Mouse (Mus musculus) urinary bladder, postnatal 10 days (tissue): ENCODE data around the gene Tmem190.
"Not testable (repeated sequence)": the region's sequence is repeated elsewhere in the genome, so short reads cannot be mapped to it uniquely, and the experiment has no call there.

ENCODE experiments used
- DNase-seq: peaks from one replicate; pipeline ENCODE4 v3.0.0; 2022; ENCODE audit warnings: low spot score

Gene Tmem190

DNA sequence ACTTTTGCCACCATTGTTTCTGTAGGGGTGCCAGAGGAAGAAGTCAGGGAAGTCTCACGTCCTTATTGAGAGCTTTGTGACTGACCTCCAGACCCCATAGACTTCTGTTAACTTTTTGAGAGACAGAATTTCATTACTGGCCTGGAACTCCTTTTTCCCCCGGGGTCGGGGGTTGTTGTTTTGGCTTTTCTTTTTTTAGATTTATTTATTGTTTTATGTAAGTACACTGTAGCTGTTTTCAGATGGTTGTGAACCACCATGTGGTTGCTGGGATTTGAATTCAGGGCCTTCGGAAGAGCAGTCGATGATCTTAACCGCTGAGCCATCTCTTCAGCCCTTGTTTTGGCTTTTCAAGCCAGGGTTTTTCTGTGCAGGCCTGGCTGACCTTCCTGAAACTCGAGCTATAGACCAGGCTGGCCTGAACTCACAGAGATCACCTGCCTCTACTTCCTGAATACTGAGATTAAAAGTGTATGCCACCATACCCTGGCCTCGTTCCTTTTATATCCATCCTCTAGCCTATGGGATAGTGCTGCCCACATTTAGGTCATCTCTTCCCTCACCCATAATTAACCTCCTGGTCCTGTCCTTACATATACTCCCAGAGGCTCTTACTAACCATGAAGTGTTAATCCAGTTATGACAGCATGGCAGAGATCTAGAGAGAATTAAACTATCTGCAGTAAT is 30.5 kb downstream of the Tmem190 start:
- no peak for DNase-seq

DNA sequence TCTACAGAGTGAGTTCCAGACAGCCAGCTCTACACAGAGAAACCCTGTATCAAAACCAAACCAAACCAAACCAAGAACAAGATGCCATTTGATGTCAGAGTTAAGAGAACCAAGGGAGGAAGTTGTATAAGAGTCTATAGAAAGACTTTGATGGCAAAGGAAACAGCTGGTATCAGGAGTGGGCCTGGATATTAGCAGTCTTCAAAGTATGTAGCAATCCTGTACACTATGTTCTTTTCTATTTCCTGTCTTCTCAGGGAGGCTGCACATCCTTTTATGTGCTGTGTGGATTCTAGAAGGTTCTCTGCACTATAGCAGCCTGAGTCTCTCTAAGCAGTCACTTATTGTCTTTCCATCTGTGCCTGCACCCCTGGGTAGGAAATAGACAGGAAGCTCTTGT is 33.8 kb downstream of the Tmem190 start:
- no peak for DNase-seq

DNA sequence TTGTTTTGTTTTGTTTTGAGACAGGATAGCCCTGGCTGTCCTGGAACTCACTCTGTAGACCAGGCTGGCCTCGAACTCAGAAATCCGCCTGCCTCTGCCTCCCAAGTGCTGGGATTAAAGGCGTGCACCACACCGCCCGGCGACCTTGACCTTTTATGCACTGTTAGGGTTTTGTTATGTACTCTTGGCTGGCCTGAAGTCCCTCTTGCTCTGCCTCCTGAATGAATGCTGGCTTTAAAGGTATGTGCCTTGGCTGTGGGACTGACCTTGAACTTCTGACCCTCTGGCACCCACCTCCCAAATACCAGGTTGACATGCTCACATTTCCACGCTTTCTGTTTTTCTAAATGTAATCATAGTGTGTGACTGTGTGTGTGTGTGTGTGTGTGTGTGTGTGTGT is 38.2 kb downstream of the Tmem190 start:
- not testable (repeated sequence) for DNase-seq

DNA sequence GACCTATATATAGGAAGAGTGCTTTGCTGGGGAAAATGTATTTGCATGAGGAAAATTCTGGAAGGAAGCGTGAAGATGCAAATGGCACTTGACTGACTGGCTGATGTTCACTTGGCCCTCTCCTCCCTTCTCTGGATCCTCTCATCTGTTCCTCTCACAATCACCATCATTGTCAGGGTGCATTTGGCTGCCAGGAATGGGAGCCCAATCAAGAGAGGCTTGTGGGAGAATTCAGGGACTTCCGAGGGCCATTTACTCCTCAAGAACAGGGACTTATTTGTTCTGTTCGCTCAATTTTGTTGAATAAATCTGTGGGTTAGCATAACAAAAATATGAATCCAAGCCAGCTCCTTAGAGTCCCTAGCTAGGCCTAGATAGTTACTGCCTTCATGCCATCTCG is 39.0 kb downstream of the Tmem190 start:
- DNase-seq, result no peak

DNA sequence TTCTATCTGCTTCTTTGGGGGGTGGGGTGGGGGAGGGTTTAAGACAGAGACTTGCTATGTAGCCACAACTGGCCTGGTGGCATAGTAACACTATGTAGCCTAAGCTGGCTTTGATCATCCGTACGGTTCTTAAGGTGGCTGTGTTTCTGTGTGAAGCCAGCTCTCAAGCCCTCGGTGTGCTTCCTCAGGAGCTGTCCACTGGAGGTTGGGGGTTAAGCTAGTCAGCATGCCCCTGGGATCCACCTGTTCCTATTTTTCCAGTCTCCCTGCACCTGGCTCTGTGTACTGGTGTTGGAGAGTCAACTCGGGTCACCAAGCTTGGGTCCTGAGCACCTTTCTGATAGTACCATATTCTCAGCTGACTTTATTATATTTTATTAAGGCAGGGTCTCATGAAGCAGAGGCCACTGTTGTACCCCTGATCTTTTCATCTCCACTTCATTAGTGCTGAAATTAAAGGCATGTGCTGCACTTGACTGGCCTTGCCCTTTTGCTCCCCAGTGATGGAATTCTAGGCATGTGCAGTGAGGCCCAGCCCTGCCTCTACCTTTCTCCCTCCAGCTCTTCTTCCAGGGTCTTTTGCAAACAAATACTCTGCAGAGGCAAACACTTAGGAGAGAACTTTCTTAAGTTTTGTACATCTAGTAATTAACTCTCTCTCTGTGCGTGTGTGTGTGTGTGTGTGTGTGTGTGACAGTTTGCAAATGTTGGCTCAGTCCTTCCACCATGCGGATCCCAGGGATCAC is 39.6 kb downstream of the Tmem190 start:
- no peak for DNase-seq

DNA sequence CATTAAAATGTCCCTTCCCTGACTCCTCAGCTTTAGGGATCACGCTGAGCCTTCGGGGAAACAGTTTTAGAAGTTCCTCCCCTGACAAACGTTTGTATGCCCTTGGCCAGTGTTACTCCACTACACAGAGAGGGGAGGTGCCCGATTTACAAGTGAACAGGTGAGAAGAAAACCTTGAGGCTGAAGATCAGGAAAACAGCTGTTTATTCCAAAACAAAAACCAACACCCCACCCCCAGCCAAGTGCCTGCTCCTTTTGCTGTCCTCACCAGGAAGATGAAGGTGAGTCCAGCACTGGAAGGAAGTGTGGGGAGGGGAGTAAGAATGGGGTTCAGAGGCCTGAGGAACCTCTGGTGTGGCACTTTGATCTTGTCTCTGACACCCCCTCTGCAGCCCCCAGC is 42.6 kb downstream of the Tmem190 start:
- DNase-seq, result no peak

DNA sequence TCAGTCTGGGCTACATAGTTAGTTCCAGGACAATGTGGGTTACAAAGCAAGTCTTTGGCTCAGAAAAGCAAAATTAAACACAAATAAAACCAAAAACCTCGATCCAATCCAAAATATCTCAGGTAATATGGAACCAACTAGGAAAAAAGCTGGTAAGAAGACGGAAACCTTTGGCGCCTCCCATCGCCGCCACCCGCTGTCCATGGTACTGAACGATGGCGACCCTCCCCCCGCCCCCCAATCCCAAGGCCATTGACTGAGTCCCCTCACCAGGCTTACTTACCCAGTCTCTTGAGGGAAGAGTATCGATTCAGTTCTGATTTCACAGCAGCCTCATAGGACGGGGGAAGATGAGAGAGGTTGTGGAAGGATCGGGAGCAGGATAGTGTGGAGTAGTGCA is 47.7 kb downstream of the Tmem190 start:
- no peak for DNase-seq
